Mouse (Mus musculus): ENCODE results near the gene Adgra3. TPM values are rescaled to one million over a fixed set of nuclear protein-coding genes. Genes with fewer than 3 reads are reported as not detected.

Gene Adgra3
- total RNA-seq, 1 experiment: 59.2 TPM

DNA sequence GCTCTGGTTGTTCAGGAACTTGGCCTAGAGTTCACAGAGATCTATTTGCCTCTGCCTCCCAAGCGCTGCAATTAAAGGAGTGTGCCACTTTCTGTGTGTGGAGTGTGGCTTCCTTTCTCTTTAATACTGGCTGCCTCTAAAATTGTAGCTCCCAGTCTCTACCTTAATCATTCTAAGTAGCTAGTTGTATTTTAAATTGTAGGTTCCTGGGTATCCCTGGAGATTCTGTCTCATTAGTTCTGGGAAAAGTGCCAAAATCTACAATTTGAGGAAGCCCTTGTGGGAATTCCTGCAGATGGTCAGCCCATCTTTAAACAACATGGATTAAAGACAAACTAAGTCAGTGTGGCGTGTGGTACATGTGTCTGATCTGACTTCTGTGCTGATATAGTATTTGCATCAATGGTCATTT is 143.1 kb downstream of the Adgra3 start:
- in situ Hi-C loops (cut with MboI; ENCODE audit: low sequenced_read_pairs in 2 of 2, unreplicated experiment in 2 of 2): no loop called here
- no peaks in the 10 kb centered on the region for H3K9me3 ChIP-seq (ENCODE audit: control insufficient read depth, insufficient read depth, low read depth, low read length)
- no peak for DNase-seq (ENCODE audit: low read depth, low spot score)
- no peak overlapping the region for H3K9ac ChIP-seq (ENCODE audit: insufficient read depth, low read depth, low read length, poor library complexity, severe bottlenecking)
- H3K4me3 ChIP-seq (ENCODE audit: insufficient read depth in 1 of 2, low read depth in 1 of 2, low read length in 2 of 2, poor library complexity in 1 of 2, severe bottlenecking in 1 of 2): no peak overlapping the region
- no peaks in the 10 kb centered on the region for H3K36me3 ChIP-seq (ENCODE audit: control insufficient read depth, insufficient read depth, low read length, poor library complexity, severe bottlenecking)
- no peak overlapping the region for H3K27ac ChIP-seq (ENCODE audit: insufficient read depth, low read depth, low read length, poor library complexity, severe bottlenecking)
- H3K4me1 ChIP-seq (ENCODE audit: control insufficient read depth in 2 of 2, insufficient read depth in 2 of 2, low read length in 2 of 2, poor library complexity in 1 of 2): no peaks in the 10 kb centered on the region
- TF ChIP-seq HCFC1 (IDR thresholded peaks at IDR 0.05; ENCODE audit: borderline replicate concordance, insufficient read depth, low read length) (no peak), MAFK (IDR thresholded peaks at IDR 0.05; ENCODE audit: insufficient read depth, low read depth, low read length) (no peak), CHD2 (IDR thresholded peaks at IDR 0.05; ENCODE audit: low read depth, low read length) (no peak), ZC3H11A (IDR thresholded peaks at IDR 0.05; ENCODE audit: borderline replicate concordance, low read depth, low read length) (no peak), ZNF384 (IDR thresholded peaks at IDR 0.05; ENCODE audit: low read depth, low read length) (no peak)
